Mouse (Mus musculus): ENCODE data around the gene Anapc13.

The Anapc13 gene

GRCm38 (mm10) chr9:102625983-102626838 is at the start of gene Anapc13, which contains the start of gene Cep63:
Gene Anapc13 (plus strand): TSS chr9:102626296.
Gene Cep63 (minus strand): TSS chr9:102626534.
- peak; percentile 88 for ATAC-seq (ENCODE audit: low TSS enrichment)

GRCm38 (mm10) chr9:102577480-102577879 is 48.6 kb upstream of the Anapc13 start:
- no peak for ATAC-seq (ENCODE audit: low TSS enrichment)

GRCm38 (mm10) chr9:102581921-102582469 is 44.1 kb upstream of the Anapc13 start:
- peak; percentile 85 for ATAC-seq (ENCODE audit: low TSS enrichment)

- no peak for ATAC-seq (ENCODE audit: low TSS enrichment)
Observed at GRCm38 (mm10) chr9:102587347-102587746, 38.7 kb upstream of the Anapc13 start.

- peak; percentile 95 for ATAC-seq (ENCODE audit: low TSS enrichment)
Observed at GRCm38 (mm10) chr9:102594667-102595393, 31.3 kb upstream of the Anapc13 start.

GRCm38 (mm10) chr9:102595662-102596436 is 30.2 kb upstream of the Anapc13 start:
- ATAC-seq (ENCODE audit: low TSS enrichment) = peak; percentile 76

GRCm38 (mm10) chr9:102601187-102601586 is 24.9 kb upstream of the Anapc13 start:
- no peak for ATAC-seq (ENCODE audit: low TSS enrichment)

GRCm38 (mm10) chr9:102601666-102602065 is 24.4 kb upstream of the Anapc13 start:
- ATAC-seq (ENCODE audit: low TSS enrichment) = no peak

- ATAC-seq (ENCODE audit: low TSS enrichment) = no peak
Observed at GRCm38 (mm10) chr9:102605162-102605561, 20.9 kb upstream of the Anapc13 start.

- no peak for ATAC-seq (ENCODE audit: low TSS enrichment)
Observed at GRCm38 (mm10) chr9:102607471-102607870, 18.6 kb upstream of the Anapc13 start.

GRCm38 (mm10) chr9:102609221-102609620 is 16.9 kb upstream of the Anapc13 start:
- no peak for ATAC-seq (ENCODE audit: low TSS enrichment)

- no peak for ATAC-seq (ENCODE audit: low TSS enrichment)
Observed at GRCm38 (mm10) chr9:102615071-102615470, 11.0 kb upstream of the Anapc13 start.

GRCm38 (mm10) chr9:102616267-102616666 is 9.8 kb upstream of the Anapc13 start:
- ATAC-seq (ENCODE audit: low TSS enrichment) = no peak; the same call in 1 of the 2 replicates

- ATAC-seq (ENCODE audit: low TSS enrichment) = no peak
Observed at GRCm38 (mm10) chr9:102621385-102621784, 4.7 kb upstream of the Anapc13 start.

- no peak for ATAC-seq (ENCODE audit: low TSS enrichment)
Observed at GRCm38 (mm10) chr9:102622192-102622857, 3.8 kb upstream of the Anapc13 start.

- no peak for ATAC-seq (ENCODE audit: low TSS enrichment)
Observed at GRCm38 (mm10) chr9:102622876-102623275, 3.2 kb upstream of the Anapc13 start.

GRCm38 (mm10) chr9:102623581-102623980 is 2.5 kb upstream of the Anapc13 start:
- no peak for ATAC-seq (ENCODE audit: low TSS enrichment)

- no peak; the same call in none of the 2 replicates for ATAC-seq (ENCODE audit: low TSS enrichment)
Observed at GRCm38 (mm10) chr9:102625401-102625982, 604 bp upstream of the Anapc13 start.

- ATAC-seq (ENCODE audit: low TSS enrichment) = no peak; the same call in 1 of the 2 replicates
Observed at GRCm38 (mm10) chr9:102626839-102627225, 736 bp downstream of the Anapc13 start.

GRCm38 (mm10) chr9:102627442-102627841 is 1.3 kb downstream of the Anapc13 start:
- ATAC-seq (ENCODE audit: low TSS enrichment) = no peak

- no peak for ATAC-seq (ENCODE audit: low TSS enrichment)
Observed at GRCm38 (mm10) chr9:102629052-102629451, 3.0 kb downstream of the Anapc13 start.

Measured in frontal cortex, adult (tissue).